Mouse (Mus musculus) mouse embryonic stem cell (cell line): ENCODE data around the gene Prrx2.

Experiments
- in situ Hi-C, 2 experiments: fragments of 300-500 bp; cut with MboI; formaldehyde crosslinking; loops; 1 replicate in 1 of 2; 3 replicates in 1 of 2; pipeline ENCODE4 v1.14.3; 2019 to 2020; ENCODE audit warnings: low sequenced_read_pairs in 2 of 2, low pct_unique_long_range_greater_than_20kb in 1 of 2, mixed read lengths in 1 of 2; ENCODE audit not compliant: unreplicated experiment in 1 of 2

Gene Prrx2

DNA sequence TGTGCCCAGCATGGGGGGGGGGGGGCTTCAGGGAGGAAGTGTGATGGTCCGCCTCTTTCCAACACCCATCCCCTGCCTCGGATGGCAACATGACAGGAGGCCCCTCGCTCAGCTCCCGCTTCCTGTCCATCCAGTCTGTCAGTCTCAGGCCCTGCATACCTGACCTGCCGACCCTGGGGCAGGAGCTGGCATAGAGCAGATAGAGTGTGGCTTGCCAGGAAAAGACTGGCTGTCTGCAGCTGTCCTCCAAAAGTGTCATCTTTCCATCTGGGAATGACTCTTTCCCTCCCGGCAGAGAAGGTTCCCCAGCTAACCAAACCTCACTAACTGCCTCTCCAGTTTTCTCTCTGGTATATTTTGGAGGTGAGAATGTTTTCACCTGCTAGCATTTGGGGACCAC lies 15.8 kb downstream of the Prrx2 start:
- in situ Hi-C loops, result no loop called here

- in situ Hi-C loops, result no loop called here
Measured at GRCm38 (mm10) chr2:30852771-30853313, 18.1 kb downstream of the Prrx2 start.

DNA sequence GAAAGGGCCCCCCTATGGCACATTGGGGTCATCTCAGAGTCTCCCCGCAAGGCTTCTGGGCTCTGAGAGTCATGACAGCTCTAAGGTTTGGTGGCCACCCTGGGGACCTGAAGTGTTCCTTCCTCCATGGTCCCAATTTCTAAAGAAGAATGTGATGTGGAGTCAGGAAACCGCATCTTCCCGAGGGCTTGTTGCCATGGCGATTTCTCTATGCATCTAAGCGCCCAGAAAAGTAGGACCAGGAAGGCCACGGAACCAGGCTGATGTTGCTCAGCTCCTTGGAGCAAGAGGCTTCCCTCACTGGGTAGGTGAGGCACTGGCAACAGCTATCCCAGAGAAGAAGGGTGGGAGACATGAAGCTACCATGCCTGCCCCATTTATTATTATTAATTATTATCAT lies 22.3 kb downstream of the Prrx2 start:
- in situ Hi-C loops, result no loop called here

- in situ Hi-C loops, result no loop called here
Measured at GRCm38 (mm10) chr2:30859782-30860181, 25.0 kb downstream of the Prrx2 start.

DNA sequence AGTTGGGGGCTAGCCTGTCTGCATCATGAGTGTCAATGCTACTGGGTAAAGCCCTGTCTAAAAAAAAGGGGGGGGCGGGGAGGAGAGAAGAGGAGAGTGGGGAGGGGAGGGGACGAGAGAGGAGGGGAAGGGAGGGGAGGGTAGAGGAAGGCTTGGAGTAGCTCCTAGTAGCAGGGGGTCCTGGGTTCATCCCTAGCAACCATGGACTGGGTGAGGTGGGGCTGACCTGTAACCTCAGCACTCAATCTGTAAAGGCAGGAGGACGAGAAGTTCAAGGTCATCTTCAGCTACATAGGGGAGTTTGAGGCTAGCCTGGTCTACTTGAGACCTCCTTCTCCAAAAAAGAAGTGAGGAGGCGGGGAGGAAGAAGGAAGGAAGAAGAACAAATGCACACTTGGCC lies 27.3 kb downstream of the Prrx2 start:
- in situ Hi-C loops, result no loop called here

GRCm38 (mm10) chr2:30863574-30863973 lies 28.8 kb downstream of the Prrx2 start:
- in situ Hi-C loops, result no loop called here

- in situ Hi-C loops, result no loop called here
Measured at GRCm38 (mm10) chr2:30864968-30865381, 30.2 kb downstream of the Prrx2 start.

GRCm38 (mm10) chr2:30865426-30865825 lies 30.7 kb downstream of the Prrx2 start:
- in situ Hi-C loops, result no loop called here

DNA sequence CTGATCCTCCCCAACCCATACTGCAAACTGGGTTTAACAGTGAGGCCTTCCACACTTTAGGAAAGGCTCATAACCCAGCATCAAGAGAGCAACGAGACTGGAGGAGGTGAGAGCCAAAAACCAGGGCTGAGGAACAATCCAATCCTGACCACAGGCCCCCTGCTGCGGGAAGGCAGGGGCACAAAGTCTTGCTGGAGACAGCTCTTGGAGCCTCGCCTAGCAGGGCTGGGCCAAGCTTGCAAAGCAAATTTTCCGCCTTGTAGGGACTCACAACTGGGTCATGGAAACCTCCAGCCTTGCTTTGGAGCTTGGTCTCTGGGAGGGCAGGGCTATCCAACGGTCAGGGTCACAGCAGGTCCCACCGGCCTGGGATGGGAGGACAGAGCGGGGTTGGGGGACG lies 36.1 kb downstream of the Prrx2 start:
- in situ Hi-C loops, result no loop called here

DNA sequence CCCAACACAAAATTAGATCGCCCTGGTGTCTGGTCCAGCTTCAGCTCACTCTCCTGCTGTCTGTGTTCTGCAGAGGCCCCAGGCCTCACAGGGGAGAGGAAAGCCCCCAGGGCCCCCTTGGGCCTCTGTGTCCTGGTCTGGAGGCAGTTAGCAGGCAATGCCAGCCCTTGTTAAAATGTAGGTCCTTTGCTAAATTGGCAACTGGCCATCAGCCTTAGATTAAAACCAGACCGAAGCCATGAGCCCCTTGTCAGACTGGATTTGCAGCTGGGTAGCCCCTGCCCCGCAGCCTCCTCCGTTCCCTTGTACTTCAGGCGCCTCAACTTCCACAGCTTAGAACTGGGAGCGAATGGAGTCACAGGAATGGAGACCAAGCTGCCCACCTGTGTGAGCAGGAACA lies 37.9 kb downstream of the Prrx2 start:
- in situ Hi-C loops, result no loop called here

DNA sequence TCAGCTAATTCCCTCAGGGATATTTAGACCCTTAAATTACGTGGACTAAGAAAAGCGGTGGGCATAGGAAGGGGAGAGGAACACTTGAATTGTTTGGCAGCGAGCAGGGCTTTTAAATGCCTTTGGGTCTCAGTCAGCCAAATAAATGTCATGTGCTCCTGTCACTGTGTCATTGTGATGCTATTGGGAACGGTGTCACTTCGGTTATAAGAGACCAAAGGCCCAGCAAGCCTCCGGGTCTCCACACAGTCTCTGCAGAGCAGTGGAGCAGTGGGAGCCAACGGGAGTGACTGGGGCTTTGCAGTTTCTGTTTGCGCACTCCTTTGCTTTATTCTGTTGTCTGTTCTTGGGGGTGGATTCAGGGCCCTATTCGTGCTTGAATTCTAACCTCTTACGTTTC lies 39.7 kb downstream of the Prrx2 start:
- in situ Hi-C loops, result no loop called here

- in situ Hi-C loops, result no loop called here
Measured at GRCm38 (mm10) chr2:30875096-30875495, 40.3 kb downstream of the Prrx2 start.

DNA sequence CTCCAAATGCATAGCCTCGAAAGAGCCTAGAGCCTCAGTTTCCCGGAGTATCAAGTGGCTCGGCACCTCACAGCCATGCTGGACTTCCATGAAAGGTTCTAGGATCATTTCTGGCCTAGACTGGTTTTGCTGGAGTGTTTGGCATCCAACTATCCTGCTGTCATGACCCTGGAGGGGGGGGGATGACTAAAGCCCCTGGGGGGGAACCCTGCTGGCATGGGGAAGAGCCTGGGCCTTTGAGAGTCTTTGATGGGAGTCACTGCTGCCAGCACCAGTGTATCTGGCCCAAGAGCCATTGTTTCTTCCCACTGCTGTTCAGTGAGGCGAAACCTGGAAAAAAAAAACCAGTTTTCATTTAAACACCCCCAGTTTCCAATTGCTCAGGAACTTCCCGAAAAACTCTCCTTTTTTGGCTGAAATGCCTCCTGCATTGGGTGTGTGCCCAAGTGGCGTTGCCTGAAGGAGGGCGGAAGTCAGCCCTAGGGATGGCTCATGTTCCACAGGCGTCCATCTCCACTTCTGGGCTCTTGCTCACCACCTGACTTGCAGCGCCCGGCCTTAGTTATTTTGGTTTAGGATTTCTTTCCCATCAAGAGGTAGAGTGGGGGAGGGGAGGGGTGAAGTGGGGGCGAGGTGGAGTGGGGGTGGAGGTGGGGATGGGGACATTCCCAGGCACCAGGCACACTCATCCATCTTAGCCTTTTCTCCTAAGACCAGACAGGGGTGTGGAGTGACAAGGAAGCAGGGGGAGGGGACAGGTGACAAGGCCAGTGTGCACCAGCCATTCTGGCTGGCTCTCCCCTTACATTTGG lies 41.1 kb downstream of the Prrx2 start:
- in situ Hi-C loops, result no loop called here

GRCm38 (mm10) chr2:30879481-30879880 lies 44.7 kb downstream of the Prrx2 start:
- in situ Hi-C loops, result no loop called here

- in situ Hi-C loops, result no loop called here
Measured at GRCm38 (mm10) chr2:30881215-30881614, 46.4 kb downstream of the Prrx2 start.

GRCm38 (mm10) chr2:30884852-30885373 lies 50.1 kb downstream of the Prrx2 start:
- in situ Hi-C loops, result loop anchor here in 1 of 2 experiments (5.0 kb wide), 1 partner anchor 47 kb away; no protein-coding TSS in a partner anchor

- in situ Hi-C loops, result loop anchor here in 1 of 2 experiments (5.0 kb wide), 1 partner anchor 47 kb away; no protein-coding TSS in a partner anchor
Measured at GRCm38 (mm10) chr2:30885453-30886163, 50.8 kb downstream of the Prrx2 start.

DNA sequence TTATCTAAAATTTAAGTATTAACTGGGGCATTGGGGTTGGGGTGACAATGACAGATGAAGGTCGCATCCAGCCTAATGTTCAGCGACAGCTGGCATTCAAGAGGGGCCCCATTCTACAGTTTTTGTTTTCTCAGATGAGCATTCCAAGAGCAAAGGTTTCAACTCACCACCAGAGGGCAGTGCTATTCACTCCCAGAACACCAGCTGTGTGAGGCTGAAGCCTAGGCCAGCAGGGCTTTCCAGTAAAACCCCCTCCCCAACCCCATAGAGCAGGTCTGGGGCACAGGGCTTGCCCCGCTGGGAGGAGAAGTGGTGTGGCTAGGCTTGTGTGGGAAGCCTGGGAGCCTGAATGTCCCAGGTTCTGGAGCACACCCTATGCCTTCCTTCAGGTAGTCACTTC lies 56.2 kb downstream of the Prrx2 start:
- in situ Hi-C loops, result loop anchor here in 1 of 2 experiments (5.0 kb wide), 1 partner anchor 41 kb away; no protein-coding TSS in a partner anchor

- in situ Hi-C loops, result loop anchor here in 1 of 2 experiments (5.0 kb wide), 1 partner anchor 39 kb away; no protein-coding TSS in a partner anchor
Measured at GRCm38 (mm10) chr2:30893399-30893798, 58.6 kb downstream of the Prrx2 start.
